Mouse (Mus musculus) thymus, adult 2 months (tissue): ENCODE measurements around the gene Grid2ip.

Source experiments
- CTCF ChIP-seq: fragments of 200-500 bp; IDR thresholded peaks from 2 replicates; pipeline ENCODE4 v1.5.1; 2012; ENCODE audit warnings: mild to moderate bottlenecking, control low read depth, low read length, moderate library complexity, borderline replicate concordance; ENCODE audit not compliant: control insufficient read depth, poor library complexity, insufficient read depth; ENCODE audit errors: extremely low read depth
- POLR2A ChIP-seq: fragments of 200-500 bp; IDR thresholded peaks from 2 replicates; pipeline ENCODE4 v1.6.1; 2012; ENCODE audit warnings: mild to moderate bottlenecking, low read length, control low read depth, moderate library complexity; ENCODE audit not compliant: control insufficient read depth, poor library complexity, insufficient read depth; ENCODE audit errors: extremely low read depth

DNA sequence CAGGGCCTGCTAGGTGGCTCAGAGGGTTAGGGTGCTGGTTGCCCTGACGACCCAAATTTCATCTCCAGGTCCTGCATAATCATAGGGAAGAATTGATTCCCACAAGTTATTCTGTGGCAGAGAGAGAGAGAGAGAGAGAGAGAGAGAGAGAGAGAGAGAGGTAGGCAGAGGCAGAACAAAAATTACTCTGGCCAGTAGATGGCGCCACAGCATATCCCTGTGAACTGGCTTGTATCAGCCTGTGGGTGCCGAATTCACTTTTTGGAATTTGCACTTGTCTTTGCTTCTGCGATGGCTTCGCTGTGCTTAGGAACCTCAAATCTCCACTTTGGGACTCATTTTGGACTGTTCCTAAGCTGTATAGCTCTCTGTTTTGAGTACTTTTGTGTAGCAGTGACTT lies 23.3 kb upstream of the Grid2ip start:
- no peak for TF ChIP-seq POLR2A
- no peak for TF ChIP-seq CTCF
